Mouse (Mus musculus): ENCODE results near the gene A630076J17Rik. TPM values are rescaled to one million over a fixed set of nuclear protein-coding genes. Genes with fewer than 3 reads are reported as not detected.

Gene A630076J17Rik
- total and polyA plus RNA-seq, 3 experiments: not detected

GRCm38 (mm10) chr3:107214606-107215005 lies 15.8 kb upstream of the A630076J17Rik start (continued):
- TF ChIP-seq USF2 (IDR thresholded peaks at IDR 0.05; ENCODE audit: borderline replicate concordance in 1 of 2, insufficient read depth in 1 of 2, low read depth in 1 of 2, low read length in 2 of 2) (no peak), ZNF384 (IDR thresholded peaks at IDR 0.05; ENCODE audit: low read depth, low read length) (no peak), E2F4 (IDR thresholded peaks at IDR 0.05; ENCODE audit: borderline replicate concordance, low read depth, low read length) (no peak)

DNA sequence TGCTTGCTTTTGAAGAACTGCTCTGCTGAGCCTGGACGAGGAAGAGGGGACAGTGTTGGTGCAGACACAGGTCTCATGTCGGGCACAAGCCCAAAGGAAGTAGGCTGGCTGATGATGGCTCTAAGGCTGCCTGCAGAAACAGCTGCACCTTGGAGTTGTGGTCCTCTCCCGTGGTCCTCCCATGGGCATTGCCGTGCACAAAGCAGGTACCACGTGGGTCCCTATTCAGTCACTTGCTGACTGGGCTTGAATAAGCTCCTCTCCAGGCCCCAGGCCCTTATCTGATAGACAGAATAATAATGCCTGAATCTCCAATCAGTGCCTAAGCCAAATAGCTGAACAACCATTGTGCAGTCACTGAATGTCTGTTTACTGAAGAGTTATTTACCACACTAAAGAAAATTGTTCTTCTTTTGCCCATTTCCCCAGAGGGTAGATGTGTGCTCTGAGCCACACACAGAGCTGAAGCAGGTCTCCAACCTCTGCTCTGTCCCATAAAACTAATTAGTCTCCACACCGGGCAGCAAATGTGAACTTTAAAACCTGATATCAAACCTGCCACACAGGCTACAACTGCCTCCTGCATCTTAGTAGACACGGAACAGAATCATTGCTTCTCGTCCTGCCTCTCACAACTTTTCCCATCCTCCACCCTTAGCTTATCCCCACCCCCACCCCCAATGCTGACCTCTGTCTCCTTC lies 13.9 kb upstream of the A630076J17Rik start:
- Histone ChIP-seq H3K27ac (ENCODE audit: control insufficient read depth, low read depth, low read length) (no peak overlapping the region), H3K36me3 (ENCODE audit: control insufficient read depth in 1 of 2, insufficient read depth in 2 of 2, low read length in 2 of 2) (no peaks in the 10 kb centered on the region), H3K9ac (ENCODE audit: control insufficient read depth, low read depth, low read length, poor library complexity, severe bottlenecking) (no peak overlapping the region), H3K79me2 (ENCODE audit: control insufficient read depth, insufficient read depth, low read length, poor library complexity) (no peaks in the 10 kb centered on the region), H3K27me3 (ENCODE audit: control insufficient read depth in 1 of 2, insufficient read depth in 2 of 2, low read length in 2 of 2) (peaks cover 0 to 7% of the 10 kb centered on the region in 2 experiments; a peak in 3 of 4 replicates), H3K4me3 (ENCODE audit: control insufficient read depth in 1 of 2, insufficient read depth in 1 of 2, low read depth in 2 of 2, low read length in 2 of 2) (no peak overlapping the region), H3K4me1 (ENCODE audit: control insufficient read depth in 1 of 2, insufficient read depth in 2 of 2, low read length in 2 of 2) (no peaks in the 10 kb centered on the region), H3K9me3 (replicated peaks; ENCODE audit: insufficient read depth, low read length) (no peaks in the 10 kb centered on the region)
- TF ChIP-seq RAD21 (IDR thresholded peaks at IDR 0.05; ENCODE audit: low read depth, low read length) (no peak), RCOR1 (IDR thresholded peaks at IDR 0.05; ENCODE audit: low read depth, low read length) (no peak), POLR2AphosphoS5 (IDR thresholded peaks at IDR 0.05; ENCODE audit: borderline replicate concordance, low read depth, low read length) (no peak), POLR2AphosphoS2 (IDR thresholded peaks at IDR 0.05; ENCODE audit: low read length) (no peak), NELFE (IDR thresholded peaks at IDR 0.05; ENCODE audit: low read depth, low read length) (no peak), TAL1 (IDR thresholded peaks at IDR 0.05; ENCODE audit: low read length) (no peak), SIN3A (IDR thresholded peaks at IDR 0.05; ENCODE audit: low read length) (no peak), ZKSCAN1 (IDR thresholded peaks at IDR 0.05; ENCODE audit: low read depth, low read length) (no peak), MAX (IDR thresholded peaks at IDR 0.05; ENCODE audit: low read length) (no peak), BHLHE40 (IDR thresholded peaks at IDR 0.05; ENCODE audit: borderline replicate concordance, low read depth, low read length) (no peak), ZNF384 (IDR thresholded peaks at IDR 0.05; ENCODE audit: low read depth, low read length) (no peak), ELF1 (IDR thresholded peaks at IDR 0.05; ENCODE audit: low read depth, low read length) (no peak), MYB (IDR thresholded peaks at IDR 0.05; ENCODE audit: low read depth, low read length) (no peak), MYC (IDR thresholded peaks at IDR 0.05; ENCODE audit: low read depth, low read length) (no peak), CHD2 (IDR thresholded peaks at IDR 0.05; ENCODE audit: low read length) (no peak), GABPA (IDR thresholded peaks at IDR 0.05; ENCODE audit: low read depth, low read length) (no peak), EP300 (IDR thresholded peaks at IDR 0.05; ENCODE audit: low read depth in 1 of 2, low read length in 2 of 2) (no peak)
- DNase-seq (ENCODE audit: low read depth, low spot score): no peak
